ENCODE assay signal across 15 mouse cellular contexts in the genomic region with DNA sequence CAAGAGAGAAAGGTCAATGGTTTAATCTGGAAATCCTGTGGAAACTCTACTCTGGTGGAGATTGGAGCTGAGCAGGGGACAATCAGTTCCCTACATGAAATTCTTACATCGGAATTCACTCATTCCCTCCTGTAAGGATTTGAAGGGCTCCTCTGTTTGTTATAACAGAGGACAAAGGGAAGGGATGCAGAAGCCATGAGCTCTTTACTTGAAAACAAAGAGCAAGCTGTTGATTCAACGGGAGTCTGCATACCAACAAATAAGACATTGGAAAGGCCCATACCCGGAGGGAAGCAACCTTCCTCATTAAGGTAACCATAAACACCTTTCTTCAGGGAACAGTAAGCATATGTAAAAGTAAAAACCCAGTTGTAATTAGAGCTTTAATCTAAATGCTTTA.
A peak's percentile ranks its signal among the peaks of the same experiment; 100 is the strongest.
DNase-seq lines count a peak whose midpoint lies in the region; ATAC-seq lines count a peak whose summit lies in the region.
"Had no signal": no experiment of that assay in that cellular context is flagged by ENCODE, and none has a peak within 500 bp of the region (broad histone marks: within the 10 kb centered on the region; RNA-seq: fewer than 3 reads in every experiment).

No protein-coding gene starts in this region.

- intact Hi-C loops in left cerebral cortex, postnatal 14 days (cut with DNase I) = no loop called here

- DNase-seq in forebrain, embryonic 10.5 days (ENCODE audit: extremely low spot score, low spot score) = no peak
- DNase-seq in left cerebral cortex, adult 11 months (ENCODE audit: low spot score) = peak; percentile 9
- DNase-seq in left cerebral cortex, postnatal 14 days (ENCODE audit: low spot score in 2 of 2) = no peak
- peak; percentile 77 for DNase-seq in Muller cell, postnatal 12 days (ENCODE audit: inconsistent ontology term)
- DNase-seq in embryo, embryonic 11 days = peak; percentile 5
- no peak for DNase-seq in ovary, postnatal 14 days (ENCODE audit: low spot score)
- no peak for DNase-seq in gastrocnemius, adult 18-20 months (ENCODE audit: low spot score)
- DNase-seq: adrenal gland, postnatal 14 days; liver, embryonic 13.5 days; thymus, adult 2 months had no signal

- H3K27me3 ChIP-seq in forebrain, embryonic 10.5 days (ENCODE audit: poor library complexity, severe bottlenecking) = no peaks in the 10 kb centered on the region
- H3K27me3 ChIP-seq in forebrain, embryonic 15.5 days = no peaks in the 10 kb centered on the region
- H3K27me3 ChIP-seq: heart, embryonic 12.5 days; hindbrain, embryonic 15.5 days; limb, embryonic 12.5 days; liver, embryonic 13.5 days had no signal

- no peak overlapping the region for H3K4me2 ChIP-seq in forebrain, embryonic 15.5 days (replicated peaks)
- H3K4me2 ChIP-seq: heart, embryonic 12.5 days; hindbrain, embryonic 15.5 days; limb, embryonic 12.5 days; liver, embryonic 13.5 days had no signal

- no peaks in the 10 kb centered on the region for H3K36me3 ChIP-seq in forebrain, embryonic 10.5 days (replicated peaks)
- H3K36me3 ChIP-seq in forebrain, embryonic 15.5 days = no peaks in the 10 kb centered on the region
- H3K36me3 ChIP-seq: heart, embryonic 12.5 days; hindbrain, embryonic 15.5 days; limb, embryonic 12.5 days; liver, embryonic 13.5 days had no signal

- peak overlapping the region; percentile 68 for H3K27ac ChIP-seq in forebrain, embryonic 10.5 days
- H3K27ac ChIP-seq in forebrain, embryonic 15.5 days (replicated peaks) = no peak overlapping the region
- H3K27ac ChIP-seq: hindbrain, embryonic 15.5 days; limb, embryonic 12.5 days; liver, embryonic 13.5 days had no signal

- no peaks in the 10 kb centered on the region for H3K9me3 ChIP-seq in forebrain, embryonic 10.5 days
- no peaks in the 10 kb centered on the region for H3K9me3 ChIP-seq in forebrain, embryonic 15.5 days
- H3K9me3 ChIP-seq: heart, embryonic 12.5 days; hindbrain, embryonic 15.5 days; limb, embryonic 12.5 days; liver, embryonic 13.5 days had no signal

- H3K4me3 ChIP-seq in forebrain, embryonic 10.5 days = no peak overlapping the region
- H3K4me3 ChIP-seq in forebrain, embryonic 15.5 days = no peak overlapping the region
- H3K4me3 ChIP-seq: heart, embryonic 12.5 days; hindbrain, embryonic 15.5 days; limb, embryonic 12.5 days; liver, embryonic 13.5 days had no signal

- H3K9ac ChIP-seq in forebrain, embryonic 15.5 days (replicated peaks) = no peak overlapping the region
- H3K9ac ChIP-seq: heart, embryonic 12.5 days; hindbrain, embryonic 15.5 days; limb, embryonic 12.5 days; liver, embryonic 13.5 days had no signal

- H3K4me1 ChIP-seq in forebrain, embryonic 10.5 days = peaks cover 19% of the 10 kb centered on the region
- 0 out of 2 replicates have a peak, but pooled peaks cover 8% of the 10 kb centered on the region for H3K4me1 ChIP-seq in forebrain, embryonic 15.5 days
- H3K4me1 ChIP-seq: heart, embryonic 12.5 days; hindbrain, embryonic 15.5 days; liver, embryonic 13.5 days had no signal

- 4% methylated on average over 3 of the region's 3 CpGs for WGBS in forebrain, embryonic 10.5 days
- WGBS in forebrain, embryonic 15.5 days = 3% methylated on average over 3 of the region's 3 CpGs

- ATAC-seq in forebrain, embryonic 15.5 days (replicated peaks) = no peak
- ATAC-seq: intestine, embryonic 16.5 days had no signal

Comparison
In these comparisons a context has a peak if more than half of its experiments do, and no peak if none do; other contexts are left out.
1. DNase-seq: peak in left cerebral cortex, adult 11 months (single experiment), Muller cell, postnatal 12 days (single experiment) and embryo, embryonic 11 days (single experiment); none in forebrain, embryonic 10.5 days (single experiment), left cerebral cortex, postnatal 14 days (0 of 2), ovary, postnatal 14 days (single experiment) and gastrocnemius, adult 18-20 months (single experiment).